Comparison of ENCODE assay signal across 8 mouse cellular contexts in genomic region chr15:12117242-12118092, GRCm38 (mm10). TPM values are rescaled to one million over a fixed set of nuclear protein-coding genes. Genes with fewer than 3 reads are reported as not detected.
DNase-seq lines count a peak whose midpoint lies in the region; ATAC-seq lines count a peak whose summit lies in the region.

Gene Zfr (plus strand): TSS chr15:12117831.

- intact Hi-C loops in left cerebral cortex, postnatal 14 days (cut with DNase I), result loop anchor here (10.0 kb wide), 1 partner anchor 143 kb away; no protein-coding TSS in a partner anchor

- H3K4me3 ChIP-seq in intestine, embryonic 14.5 days (ENCODE audit: low read depth, low read length), result peak within 1 kb of the TSS; percentile 91

- under 1% methylated on average over 57 of the region's 59 CpGs for WGBS in intestine, embryonic 14.5 days

- peak within 1 kb of the TSS; percentile 62 for H3K4me2 ChIP-seq in intestine, embryonic 14.5 days (ENCODE audit: low read length)

- peak within 1 kb of the TSS; percentile 90 for H3K27ac ChIP-seq in intestine, embryonic 14.5 days (ENCODE audit: low read depth)

- peak; percentile 94 for ATAC-seq in intestine, embryonic 14.5 days (replicated peaks; ENCODE audit: low FRiP score, low TSS enrichment, low read depth)

- H3K9ac ChIP-seq in intestine, embryonic 14.5 days (ENCODE audit: low read length), result peak within 1 kb of the TSS; percentile 97

- no peaks in the 10 kb centered on the region for H3K9me3 ChIP-seq in intestine, embryonic 14.5 days (ENCODE audit: control insufficient read depth, low read length)

- H3K4me1 ChIP-seq in intestine, embryonic 14.5 days (replicated peaks; ENCODE audit: control insufficient read depth, insufficient read depth, low read length), result no peaks in the 10 kb centered on the region; the same call in 1 of the 2 replicates

- no peaks in the 10 kb centered on the region for H3K27me3 ChIP-seq in intestine, embryonic 14.5 days (replicated peaks; ENCODE audit: control insufficient read depth, insufficient read depth, low read length)

- peaks cover 4% of the 10 kb centered on the region; the same call in 1 of the 2 replicates for H3K36me3 ChIP-seq in intestine, embryonic 14.5 days (ENCODE audit: control insufficient read depth, insufficient read depth, low read length)

- peak; percentile 96 to 99 for DNase-seq in adrenal gland, adult (ENCODE audit: inconsistent age in 2 of 2, low spot score in 1 of 2)
- DNase-seq in embryo, embryonic 10.5 days (ENCODE audit: low spot score), result peak; percentile 87
- peak; percentile 91 for DNase-seq in gastrocnemius, postnatal 25 days
- DNase-seq in intestine, embryonic 14.5 days (ENCODE audit: low spot score), result peak; percentile 96
- DNase-seq in left cerebral cortex, postnatal 14 days (ENCODE audit: low spot score in 2 of 2), result peak; percentile 90 to 91
- DNase-seq in mesoderm, embryonic 11.5 days (ENCODE audit: low read depth, low spot score), result peak; percentile 91
- DNase-seq in right cerebral cortex, postnatal 36 days (ENCODE audit: low spot score in 2 of 2), result peak; percentile 78 to 83
- peak; percentile 95 for DNase-seq in yolk sac, embryonic 10.5 days (ENCODE audit: low spot score)

RNA-seq across cellular contexts. Expression of gene Zfr, which starts in this region (rescaled TPM):
- total RNA-seq in gastrocnemius, postnatal 25 days (2021), result 10 to 100 TPM; 46.0 to 61.1 TPM
- 144 and 157 TPM in 2 replicates for polyA plus RNA-seq in intestine, embryonic 14.5 days (2014; fragmentation: Nextera tagmentation; extraction: Ambion mirVana)
- 100 to 1,000 TPM; 347 to 349 TPM for total RNA-seq in left cerebral cortex, postnatal 14 days (2021)

Comparison
In these comparisons a context has a peak if more than half of its experiments do, and no peak if none do; other contexts are left out.
1. Peak in every context shown above with its lines: DNase-seq, ATAC-seq, H3K4me3 ChIP-seq and H3K27ac ChIP-seq.
2. RNA of gene Zfr (total RNA-seq): 347 to 349 TPM in left cerebral cortex, postnatal 14 days; 46.0 to 61.1 TPM in gastrocnemius, postnatal 25 days; every median in the first group is over 4 times any median in the second.